Mouse (Mus musculus): ENCODE measurements at regions not wholly inside any gene's neighbourhood (a gene's known extent, or its start where the extent isn't known, plus 50 kb on each side); places are given as distances from the start of the nearest gene placed in this dataset.
"Not testable (repeated sequence)": the region's sequence is repeated elsewhere in the genome, so short reads cannot be mapped to it uniquely, and the experiment has no call there.

GRCm38 (mm10) chr13:13888847-13889246, 65.4 kb upstream of the B3galnt2 start:
- DNase-seq (ENCODE audit: low spot score in 2 of 2), result not testable (repeated sequence)

- peak; percentile 92 to 98 for DNase-seq (ENCODE audit: low spot score in 2 of 2)
Measured at GRCm38 (mm10) chr13:13889297-13890120, 64.8 kb upstream of the B3galnt2 start.

GRCm38 (mm10) chr13:13902186-13902585, 52.1 kb upstream of the B3galnt2 start:
- not testable (repeated sequence) for DNase-seq (ENCODE audit: low spot score in 2 of 2)

Data from frontal cortex, postnatal 36 days (tissue).